Mouse (Mus musculus) heart, adult 2 months (tissue): ENCODE results near the gene Madd. TPM values are rescaled to one million over a fixed set of nuclear protein-coding genes. Genes with fewer than 3 reads are reported as not detected.

Experiments
- DNase-seq, 2 experiments: peaks; one replicate each; pipeline ENCODE4 v3.0.0; 2021
- H3K27ac ChIP-seq: fragments of 200-600 bp; 2 replicates; pipeline ENCODE4 v1.8.1; 2022
- H3K27me3 ChIP-seq: fragments of 200-500 bp; 2 replicates; pipeline ENCODE4 v1.6.1; 2012; ENCODE audit warnings: mild to moderate bottlenecking, low read length, inconsistent platforms, mixed read lengths; ENCODE audit not compliant: control insufficient read depth, insufficient read depth
- H3K36me3 ChIP-seq: fragments of 200-500 bp; 2 replicates; pipeline ENCODE4 v1.6.1; 2012; ENCODE audit warnings: low read length, inconsistent platforms; ENCODE audit not compliant: control insufficient read depth, insufficient read depth
- H3K4me1 ChIP-seq: fragments of 200-500 bp; 2 replicates; pipeline ENCODE4 v1.6.1; 2011; ENCODE audit warnings: low read length; ENCODE audit not compliant: control insufficient read depth, insufficient read depth
- H3K4me3 ChIP-seq: fragments of 200-600 bp; 2 replicates; pipeline ENCODE4 v1.8.1; 2022
- H3K79me2 ChIP-seq: fragments of 200-500 bp; replicated peaks from 2 replicates; pipeline ENCODE4 v1.6.1; 2012; ENCODE audit warnings: mild to moderate bottlenecking, inconsistent platforms, low read length, moderate library complexity, mixed read lengths; ENCODE audit not compliant: control insufficient read depth, insufficient read depth
- H3K9ac ChIP-seq: fragments of 200-500 bp; 2 replicates; pipeline ENCODE4 v1.6.1; 2012; ENCODE audit warnings: low read depth, mild to moderate bottlenecking, control low read depth, inconsistent platforms, low read length, mixed read lengths
- CTCF ChIP-seq: fragments of 200-600 bp; IDR thresholded peaks from 2 replicates; pipeline ENCODE4 v1.8.1; 2022; ENCODE audit warnings: antibody characterized with exemption, mild to moderate bottlenecking, moderate library complexity
- EP300 ChIP-seq: fragments of 200-500 bp; IDR thresholded peaks from 2 replicates; pipeline ENCODE4 v1.6.1; 2011; ENCODE audit warnings: low read depth, low read length, control low read depth; ENCODE audit not compliant: insufficient read depth
- POLR2A ChIP-seq: fragments of 200-500 bp; IDR thresholded peaks from 2 replicates; pipeline ENCODE4 v1.6.1; 2011; ENCODE audit warnings: mild to moderate bottlenecking, low read depth, low read length, control low read depth; ENCODE audit not compliant: insufficient read depth
- WGBS: fragments of 180-500 bp; shearing (Covaris S2); methylation state at CpG from one replicate; pipeline ENCODE4 v1.1.7; 2018; 5-methylcytosine and 5-hydroxymethylcytosine counted together
- intact Hi-C: fragments of 180-260 bp; cut with DNase I; formaldehyde crosslinking; loops from one replicate; pipeline ENCODE4 v1.15.1; 2025
- polyA plus RNA-seq: library from polyadenylated mRNA; depleted of rRNA; stranded (reverse); fragments of >200 nt; gene quantifications from 2 replicates; pipeline ENCODE4 v1.2.3, GENCODE M21; 2012; rRNA removed
- total RNA-seq, 2 experiments: library from RNA; stranded (reverse); gene quantifications; 2 replicates each; pipeline ENCODE4 v1.2.3; 2021

Madd gene
- total and polyA plus RNA-seq, 3 experiments, result 4.7 to 8.5 (median 6.1) TPM

DNA sequence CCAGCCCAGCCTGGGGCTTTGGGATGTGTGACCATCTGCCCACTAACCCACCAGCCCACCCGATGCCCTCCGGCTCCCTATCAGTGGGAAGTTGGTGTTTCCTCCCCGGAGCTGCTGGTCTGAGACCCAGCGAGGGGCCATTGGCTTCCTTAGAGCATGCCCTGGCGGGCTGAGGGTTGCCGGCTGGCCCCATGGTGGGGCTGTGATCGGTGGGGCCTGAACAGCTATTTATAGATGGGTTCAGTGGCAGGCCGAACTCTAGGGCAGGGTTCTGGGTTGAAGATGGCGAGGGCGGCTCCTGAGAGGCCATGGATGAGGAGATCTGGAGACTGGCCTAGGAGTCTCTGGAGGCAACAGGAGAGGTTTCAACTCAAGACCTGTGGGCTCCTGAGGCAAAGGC is 86.6 kb downstream of the Madd start:
- no peaks in the 10 kb centered on the region for H3K27me3 ChIP-seq
- DNase-seq, result no peak
- no peaks in the 10 kb centered on the region for H3K4me1 ChIP-seq
- TF ChIP-seq POLR2A (no peak), CTCF (no peak), EP300 (no peak)
- H3K36me3 ChIP-seq, result no peaks in the 10 kb centered on the region
- peak overlapping the region; percentile 31; the same call in 1 of the 2 replicates for H3K27ac ChIP-seq
- H3K9ac ChIP-seq, result peak overlapping the region; percentile 51
- intact Hi-C loops, result no loop called here
- no peak overlapping the region for H3K4me3 ChIP-seq
- 70% methylated on average over 10 of the region's 10 CpGs for WGBS
- H3K79me2 ChIP-seq, result no peaks in the 10 kb centered on the region

DNA sequence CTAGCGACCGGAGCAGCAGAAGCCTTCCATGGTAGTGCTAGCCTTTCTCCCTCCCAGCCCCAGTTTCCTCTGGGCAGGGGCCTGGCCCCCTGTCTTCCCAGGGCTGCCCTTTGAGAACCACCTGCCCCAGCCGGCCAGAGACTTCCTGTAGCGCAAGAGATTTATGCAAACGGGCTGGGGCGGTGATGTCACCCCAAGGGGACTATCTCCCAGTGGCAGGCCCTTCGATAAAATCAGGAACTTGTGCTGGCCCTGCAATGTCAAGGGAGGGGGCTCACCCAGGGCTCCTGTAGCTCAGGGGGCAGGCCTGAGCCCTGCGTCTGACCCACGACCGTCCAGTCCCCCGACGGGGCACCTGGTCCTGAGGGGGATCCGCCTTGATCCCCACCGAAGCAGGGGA is 87.1 kb downstream of the Madd start:
- no peak overlapping the region for H3K4me3 ChIP-seq
- H3K27me3 ChIP-seq, result no peaks in the 10 kb centered on the region
- no peaks in the 10 kb centered on the region for H3K79me2 ChIP-seq
- peak overlapping the region; percentile 31; the same call in 1 of the 2 replicates for H3K27ac ChIP-seq
- intact Hi-C loops, result no loop called here
- no peak for TF ChIP-seq EP300
- TF ChIP-seq POLR2A, result 0 out of 2 replicates have a peak, but pooled peaks have one; percentile 27
- 69% methylated on average over 14 of the region's 14 CpGs for WGBS
- H3K9ac ChIP-seq, result peak overlapping the region; percentile 51
- peak in 1 of 2 experiments; percentile 81 for DNase-seq
- no peaks in the 10 kb centered on the region for H3K36me3 ChIP-seq
- H3K4me1 ChIP-seq, result no peaks in the 10 kb centered on the region

DNA sequence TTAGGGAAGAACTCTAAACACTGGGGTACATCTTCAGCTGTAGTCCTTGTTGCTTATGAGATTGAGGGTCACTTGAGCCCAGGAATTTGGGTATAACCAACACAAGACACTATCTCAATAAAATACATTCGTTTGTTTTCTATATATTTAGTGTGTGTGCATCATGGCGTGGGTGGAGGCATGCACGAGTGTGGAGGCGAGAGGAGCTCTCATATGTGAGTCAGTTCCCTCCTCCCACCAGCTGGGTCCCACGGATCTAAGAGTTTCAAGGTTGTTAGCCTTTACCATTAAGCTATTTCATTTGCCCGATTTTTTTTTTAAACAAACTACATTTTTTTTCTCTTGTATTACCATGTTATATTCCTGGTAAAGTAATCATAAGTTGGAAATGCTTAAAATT is 92.8 kb downstream of the Madd start:
- H3K27ac ChIP-seq, result no peak overlapping the region
- no peaks in the 10 kb centered on the region for H3K4me1 ChIP-seq
- no peak for DNase-seq
- intact Hi-C loops, result no loop called here
- TF ChIP-seq POLR2A, result no peak
- no peak for TF ChIP-seq EP300
- no peak for TF ChIP-seq CTCF
- H3K9ac ChIP-seq, result no peak overlapping the region
- WGBS, result 75% methylated on average over 6 of the region's 6 CpGs
- no peak overlapping the region for H3K4me3 ChIP-seq
- no peaks in the 10 kb centered on the region for H3K27me3 ChIP-seq
- H3K79me2 ChIP-seq, result no peaks in the 10 kb centered on the region
- no peaks in the 10 kb centered on the region for H3K36me3 ChIP-seq

DNA sequence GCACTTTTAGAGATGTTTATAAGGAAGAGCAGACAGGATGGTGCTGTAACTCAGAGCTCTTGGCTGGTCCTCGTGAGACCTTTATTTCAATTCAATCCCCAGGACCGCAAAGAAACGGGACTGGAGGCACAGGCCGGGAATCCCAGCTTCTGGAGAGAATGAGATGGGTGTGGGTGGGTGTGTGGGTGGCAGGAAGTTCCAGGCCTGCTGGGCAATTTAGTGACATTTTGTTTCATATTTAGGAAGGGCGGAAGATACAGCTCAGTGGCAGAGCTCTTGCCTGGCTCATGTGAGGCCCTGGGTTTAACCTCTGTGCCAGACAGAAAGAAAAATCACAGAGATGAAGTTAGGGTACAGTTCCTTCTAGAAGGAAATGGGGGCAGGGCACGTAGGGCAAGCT is 93.4 kb downstream of the Madd start:
- WGBS, result 48% methylated on average over 6 of the region's 6 CpGs

DNA sequence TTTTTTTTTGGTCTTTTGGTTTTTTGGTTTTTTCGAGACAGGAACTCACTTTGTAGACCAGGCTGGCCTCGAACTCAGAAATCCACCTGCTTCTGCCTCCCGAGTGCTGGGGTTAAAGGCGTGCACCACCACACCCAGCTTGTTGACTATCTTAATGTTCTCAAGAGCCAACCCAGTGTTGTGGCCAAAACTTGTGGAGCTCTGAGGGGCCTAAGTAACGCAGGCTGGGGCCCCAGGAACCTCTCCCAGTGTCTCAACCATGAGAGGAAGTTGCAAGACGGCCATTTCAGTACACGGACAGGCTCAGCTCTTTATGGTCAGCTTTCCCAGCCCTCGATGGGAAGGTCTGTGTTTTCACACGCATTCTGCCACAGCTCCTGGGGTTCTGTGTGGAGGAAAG is 94.7 kb downstream of the Madd start:
- Histone ChIP-seq H3K4me3 (no peak overlapping the region), H3K27ac (no peak overlapping the region), H3K79me2 (no peaks in the 10 kb centered on the region), H3K4me1 (no peaks in the 10 kb centered on the region), H3K27me3 (no peaks in the 10 kb centered on the region), H3K36me3 (no peaks in the 10 kb centered on the region), H3K9ac (no peak overlapping the region)
- intact Hi-C loops, result no loop called here
- no peak for TF ChIP-seq EP300
- TF ChIP-seq CTCF, result no peak
- TF ChIP-seq POLR2A, result no peak
- no peak for DNase-seq
- 75% methylated on average over 9 of the region's 9 CpGs for WGBS

More for the DNA sequence above, 93.4 kb downstream of the Madd start:
- intact Hi-C loops, result no loop called here
- DNase-seq, result no peak
- no peaks in the 10 kb centered on the region for H3K79me2 ChIP-seq
- H3K27ac ChIP-seq, result no peak overlapping the region
- no peaks in the 10 kb centered on the region for H3K27me3 ChIP-seq
- no peaks in the 10 kb centered on the region for H3K36me3 ChIP-seq
- no peak for TF ChIP-seq EP300
- no peak for TF ChIP-seq POLR2A
- no peak for TF ChIP-seq CTCF
- H3K4me1 ChIP-seq, result no peaks in the 10 kb centered on the region
- no peak overlapping the region for H3K9ac ChIP-seq
- no peak overlapping the region for H3K4me3 ChIP-seq

DNA sequence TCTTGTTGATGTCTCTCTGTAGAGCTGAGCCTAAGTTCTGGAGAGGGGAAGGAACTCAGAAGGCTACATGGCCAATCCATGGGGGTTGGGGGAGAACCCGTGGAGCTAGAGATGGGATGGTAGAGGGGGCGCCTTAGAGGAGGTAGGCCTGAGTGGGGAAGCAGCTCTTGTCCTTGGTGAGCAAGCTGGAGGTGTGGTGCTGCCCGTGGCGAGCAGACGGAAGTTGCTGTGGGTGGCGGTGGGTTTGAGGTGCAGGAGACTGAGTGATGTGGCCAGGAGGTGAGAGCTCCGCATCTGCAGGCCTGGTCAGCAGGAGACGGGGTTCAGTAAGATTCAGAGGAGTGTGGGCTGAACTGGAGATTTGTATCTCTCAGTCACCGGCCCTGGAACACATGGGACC is 96.2 kb downstream of the Madd start:
- H3K27me3 ChIP-seq, result no peaks in the 10 kb centered on the region
- no peaks in the 10 kb centered on the region for H3K4me1 ChIP-seq
- no peak overlapping the region for H3K4me3 ChIP-seq
- no peak overlapping the region for H3K9ac ChIP-seq
- WGBS, result 79% methylated on average over 9 of the region's 9 CpGs
- no peak for DNase-seq
- H3K36me3 ChIP-seq, result no peaks in the 10 kb centered on the region
- no peak for TF ChIP-seq POLR2A
- no peak for TF ChIP-seq EP300
- TF ChIP-seq CTCF, result no peak
- H3K79me2 ChIP-seq, result no peaks in the 10 kb centered on the region
- H3K27ac ChIP-seq, result no peak overlapping the region
- intact Hi-C loops, result no loop called here

Other genes with a start within 250 kb of the Madd start
- 10 to 100 TPM; 69.2 to 77.7 TPM for gene Celf1, start 243.5 kb downstream of the Madd start, total RNA-seq
- gene Celf1, start 243.5 kb downstream of the Madd start, polyA plus RNA-seq, result 39.2 and 74.0 TPM in 2 replicates
- gene Rapsn, start 148.2 kb downstream of the Madd start, total RNA-seq, result 10 to 100 TPM; 15.9 to 16.8 TPM
- gene Rapsn, start 148.2 kb downstream of the Madd start, polyA plus RNA-seq, result 19.3 and 22.0 TPM in 2 replicates
- 100 to 1,000 TPM; 216 to 252 TPM for gene Psmc3, start 129.8 kb downstream of the Madd start, total RNA-seq
- 112 and 141 TPM in 2 replicates for gene Psmc3, start 129.8 kb downstream of the Madd start, polyA plus RNA-seq
- 10 to 100 TPM; 21.1 to 22.3 TPM for gene Slc39a13, start 113.4 kb downstream of the Madd start, total RNA-seq
- 57.3 and 58.6 TPM in 2 replicates for gene Slc39a13, start 113.4 kb downstream of the Madd start, polyA plus RNA-seq
- 1 to 10 TPM; 3.7 to 6.2 TPM for gene Spi1, start 101.4 kb downstream of the Madd start, total RNA-seq
- gene Spi1, start 101.4 kb downstream of the Madd start, polyA plus RNA-seq, result 10.2 and 17.2 TPM in 2 replicates
- 1,000 to 10,000 TPM; 1,229 to 1,417 TPM for gene Mybpc3, start 65.7 kb downstream of the Madd start, total RNA-seq
- 1,378 and 1,771 TPM in 2 replicates for gene Mybpc3, start 65.7 kb downstream of the Madd start, polyA plus RNA-seq
- gene Nr1h3, start 19.0 kb upstream of the Madd start, total RNA-seq, result 10 to 100 TPM; 20.3 to 27.6 TPM
- 30.6 and 32.9 TPM in 2 replicates for gene Nr1h3, start 19.0 kb upstream of the Madd start, polyA plus RNA-seq
- 10 to 100 TPM; 17.3 to 19.9 TPM for gene Acp2, start 19.0 kb upstream of the Madd start, total RNA-seq
- 15.0 and 20.4 TPM in 2 replicates for gene Acp2, start 19.0 kb upstream of the Madd start, polyA plus RNA-seq
- 1 to 10 TPM; 2.7 to 3.2 TPM for gene Ddb2, start 53.1 kb upstream of the Madd start, total RNA-seq
- gene Ddb2, start 53.1 kb upstream of the Madd start, polyA plus RNA-seq, result 8.5 and 12.6 TPM in 2 replicates
- 100 to 1,000 TPM; 141 to 157 TPM for gene Pacsin3, start 72.1 kb upstream of the Madd start, total RNA-seq
- gene Pacsin3, start 72.1 kb upstream of the Madd start, polyA plus RNA-seq, result 139 and 165 TPM in 2 replicates
- gene Arfgap2, start 81.1 kb upstream of the Madd start, total RNA-seq, result 10 to 100 TPM; 54.7 to 58.2 TPM
- gene Arfgap2, start 81.1 kb upstream of the Madd start, polyA plus RNA-seq, result 35.0 and 43.2 TPM in 2 replicates